Mouse (Mus musculus): Measurements from ENCODE around the gene Iba57.
"Not testable (repeated sequence)": the region's sequence is repeated elsewhere in the genome, so short reads cannot be mapped to it uniquely, and the experiment has no call there.

Iba57 gene

DNA sequence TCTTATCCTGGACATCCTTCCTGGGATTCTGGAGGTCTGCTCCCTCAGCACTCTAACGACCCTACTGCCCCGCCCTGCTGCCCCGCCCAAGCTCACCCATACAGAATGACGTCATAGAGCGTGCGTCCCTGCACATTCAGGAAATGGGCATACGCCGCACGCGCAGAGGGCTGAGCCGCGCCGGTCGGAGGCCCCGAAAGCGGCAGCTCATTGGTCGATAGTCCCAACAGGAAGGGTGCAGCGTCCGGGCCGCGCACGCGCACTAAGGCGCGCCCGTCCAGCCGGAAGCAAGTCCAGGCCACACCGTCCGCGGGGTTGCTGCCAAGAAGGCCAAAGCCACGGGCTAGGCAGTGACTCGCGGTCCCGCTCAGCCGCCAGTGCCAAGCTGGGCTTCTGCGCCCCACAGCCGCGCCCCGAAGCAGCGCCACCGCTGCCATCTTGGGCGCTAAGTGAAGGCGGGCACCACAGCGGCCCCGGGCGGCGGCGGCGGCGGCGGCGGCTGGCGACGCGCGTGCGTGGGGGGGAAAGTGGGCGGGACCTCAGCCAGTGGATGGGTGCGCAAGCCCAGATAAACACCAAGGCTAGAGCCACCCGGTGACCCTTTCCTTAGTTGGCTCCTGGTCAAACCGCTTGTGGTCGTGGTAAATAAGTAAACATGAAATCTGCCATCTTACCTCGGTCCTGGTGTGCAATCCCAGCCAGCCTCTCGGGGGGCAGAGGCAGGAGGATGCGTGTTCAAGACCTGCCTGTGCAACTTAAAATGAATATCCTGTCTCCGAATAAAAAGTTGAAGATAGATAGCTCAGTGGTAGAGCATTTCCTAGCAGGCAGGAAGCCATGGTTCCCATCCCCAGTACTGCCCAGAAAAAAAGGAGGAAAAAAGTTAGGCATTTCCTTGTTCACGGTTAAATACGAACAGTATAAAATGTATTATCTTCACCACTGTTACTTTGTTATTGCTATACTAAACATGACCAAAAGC is at the start of gene Iba57:
TSS of gene Iba57 (minus strand) at position 485 of the 982 bp plus-strand sequence.
- peak; percentile 98 for DNase-seq (ENCODE audit: low spot score)

DNA sequence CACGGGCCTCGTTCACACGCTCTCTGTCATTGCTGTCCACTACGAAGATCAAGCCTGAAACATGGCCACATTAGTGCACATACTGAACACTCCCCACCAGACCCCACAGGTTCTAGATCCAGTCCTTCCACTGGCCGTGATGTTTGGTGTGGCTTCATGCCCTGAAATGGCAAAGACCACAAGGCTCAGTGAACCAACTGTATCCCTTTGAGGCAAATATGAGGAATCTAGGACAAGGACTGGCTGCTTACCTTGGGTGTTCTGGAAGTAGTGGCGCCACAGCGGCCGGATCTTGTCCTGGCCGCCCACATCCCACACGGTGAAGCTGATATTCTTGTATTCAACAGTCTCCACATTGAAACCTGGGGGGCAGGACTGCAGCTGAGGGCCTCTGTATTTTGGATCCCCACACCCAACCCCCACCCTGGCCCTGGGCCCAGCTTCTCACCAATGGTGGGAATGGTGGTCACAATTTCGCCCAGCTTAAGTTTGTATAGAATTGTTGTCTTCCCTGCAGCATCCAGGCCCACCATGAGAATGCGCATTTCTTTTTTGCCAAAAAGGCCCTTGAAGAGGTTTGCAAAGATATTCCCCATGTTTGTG is 49.5 kb upstream of the Iba57 start:
- no peak for DNase-seq (ENCODE audit: low spot score)

DNA sequence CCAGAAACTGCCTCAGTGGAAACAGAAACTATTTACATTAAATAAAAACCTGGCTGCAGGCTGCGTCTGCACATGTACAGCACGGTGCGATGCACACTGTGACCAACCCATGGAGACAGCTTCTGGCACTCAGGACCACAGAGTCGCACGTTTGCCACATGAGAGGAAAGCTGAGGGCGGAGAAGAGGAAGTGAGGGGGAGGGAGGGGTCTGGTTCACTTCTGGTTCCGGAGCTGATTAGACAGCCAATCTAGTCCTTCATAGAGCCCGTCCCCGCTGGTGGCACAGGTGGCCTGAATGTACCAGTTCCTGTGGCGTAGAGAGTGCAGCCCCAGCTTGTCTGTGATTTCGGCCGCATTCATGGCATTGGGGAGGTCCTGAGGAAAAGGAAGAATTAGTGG is 48.8 kb upstream of the Iba57 start:
- DNase-seq (ENCODE audit: low spot score): not testable (repeated sequence)

DNA sequence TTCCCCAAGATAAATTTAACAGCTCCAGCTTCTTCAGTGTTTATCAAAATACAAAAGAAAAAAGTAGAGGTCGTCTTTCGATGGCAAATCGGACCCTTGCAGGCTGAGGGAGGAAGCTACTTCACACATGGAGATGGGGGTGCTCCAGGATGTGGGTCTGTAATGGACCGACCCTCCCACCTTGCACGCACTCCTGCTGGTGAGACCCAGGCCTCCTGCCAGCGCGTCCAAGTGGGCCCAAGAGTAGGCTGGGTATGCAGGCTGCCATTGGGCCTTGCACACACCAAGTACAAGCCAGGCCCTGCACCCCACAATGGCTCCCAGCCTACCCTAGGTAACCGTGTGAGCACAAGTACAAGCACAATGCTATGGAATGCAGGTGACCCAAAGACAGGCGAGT is 48.0 kb upstream of the Iba57 start:
- DNase-seq (ENCODE audit: low spot score): not testable (repeated sequence)

DNA sequence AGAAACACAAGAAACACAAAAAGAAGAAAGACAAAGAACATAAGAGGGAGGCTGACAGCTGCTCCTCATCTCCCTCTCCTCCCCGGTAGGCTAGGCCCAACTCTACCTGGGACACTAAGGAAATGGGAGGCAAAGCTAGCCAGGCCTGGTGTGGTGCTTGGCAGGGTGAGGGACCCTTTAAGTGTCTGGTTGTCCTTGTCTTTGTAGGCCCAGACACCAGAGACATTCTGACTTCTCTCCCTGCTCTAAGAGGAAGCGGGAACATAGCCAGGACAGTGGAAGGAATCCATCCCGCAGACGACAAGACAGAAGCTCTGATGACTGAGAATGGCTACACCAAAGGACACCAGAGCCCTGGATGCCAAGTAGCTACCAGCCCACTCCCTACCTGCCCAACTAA is 46.5 kb upstream of the Iba57 start:
- no peak for DNase-seq (ENCODE audit: low spot score)

DNA sequence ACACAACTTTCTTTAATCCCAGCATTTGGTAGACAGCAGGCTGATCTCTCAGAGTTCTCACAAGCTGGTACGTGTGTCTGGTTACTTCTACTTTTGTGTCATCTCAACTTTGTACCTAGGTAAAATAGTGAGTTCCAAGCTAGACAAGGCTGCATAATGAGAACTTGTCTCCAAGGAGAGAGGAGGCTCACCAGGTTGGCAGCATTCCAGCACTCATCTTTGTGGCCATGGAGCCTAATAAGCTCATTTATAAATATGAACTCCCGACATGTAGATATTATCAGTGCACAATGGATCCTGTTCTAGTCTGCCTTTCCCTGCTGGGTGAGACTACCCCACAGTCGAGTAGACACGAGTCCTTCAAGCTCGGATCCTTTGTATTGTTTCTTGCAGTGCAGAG is 46.0 kb upstream of the Iba57 start:
- no peak for DNase-seq (ENCODE audit: low spot score)

DNA sequence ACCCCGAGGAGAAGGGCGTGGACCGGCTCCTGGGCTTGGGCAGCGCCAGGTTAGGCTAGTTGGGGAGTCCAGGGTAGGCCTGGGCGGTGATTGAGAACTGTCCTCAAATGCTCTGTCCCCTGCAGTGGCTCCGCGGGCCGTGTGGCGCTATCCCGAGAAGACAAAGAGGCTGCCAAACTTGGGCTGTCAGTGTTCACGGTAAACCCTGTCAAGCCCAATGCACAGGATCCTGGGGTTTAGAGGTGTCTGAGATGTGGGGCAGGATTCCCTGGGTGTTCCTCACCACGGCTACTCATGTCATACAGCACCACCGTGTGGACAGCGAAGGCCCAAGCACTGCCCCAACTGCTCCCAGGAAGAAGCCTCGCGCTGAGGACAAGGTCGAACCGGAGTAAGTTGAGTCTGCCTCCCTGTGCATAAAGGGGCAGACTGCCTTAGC is 45.5 kb upstream of the Iba57 start:
- peak; percentile 75 for DNase-seq (ENCODE audit: low spot score)

DNA sequence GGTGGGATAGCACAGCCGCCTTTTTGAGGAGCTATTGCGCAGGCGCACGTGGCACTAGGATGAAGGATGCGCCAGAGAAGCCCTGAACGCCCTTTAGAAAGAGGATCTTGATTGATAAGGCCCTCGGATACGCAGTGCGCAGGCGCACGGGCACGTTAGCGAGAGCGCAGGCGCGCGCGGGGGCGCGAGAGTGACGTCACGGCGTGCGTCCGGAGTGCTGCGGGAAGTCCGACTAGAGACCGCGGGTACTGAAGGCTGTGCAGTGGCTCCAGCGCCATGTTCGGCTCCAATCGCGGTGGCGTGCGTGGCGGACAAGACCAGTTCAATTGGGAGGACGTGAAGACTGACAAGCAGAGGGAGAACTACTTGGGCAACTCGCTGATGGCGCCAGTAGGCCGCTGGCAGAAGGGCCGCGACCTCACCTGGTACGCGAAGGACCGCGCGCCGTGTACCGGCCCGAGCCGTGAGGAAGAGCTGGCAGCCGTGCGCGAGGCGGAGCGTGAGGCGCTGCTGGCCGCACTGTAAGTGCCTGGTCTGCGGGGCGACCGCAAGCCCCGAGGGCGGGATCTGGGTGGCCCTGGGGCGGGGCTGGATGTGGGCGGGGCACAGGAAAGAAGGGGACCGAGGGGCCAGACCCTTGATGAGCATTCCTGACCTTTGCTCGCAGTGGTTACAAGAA is 44.8 kb upstream of the Iba57 start, which contains the start of gene 2310033P09Rik:
TSS of gene 2310033P09Rik (plus strand) at position 169 of the 679 bp plus-strand sequence.
- DNase-seq (ENCODE audit: low spot score): peak; percentile 93

DNA sequence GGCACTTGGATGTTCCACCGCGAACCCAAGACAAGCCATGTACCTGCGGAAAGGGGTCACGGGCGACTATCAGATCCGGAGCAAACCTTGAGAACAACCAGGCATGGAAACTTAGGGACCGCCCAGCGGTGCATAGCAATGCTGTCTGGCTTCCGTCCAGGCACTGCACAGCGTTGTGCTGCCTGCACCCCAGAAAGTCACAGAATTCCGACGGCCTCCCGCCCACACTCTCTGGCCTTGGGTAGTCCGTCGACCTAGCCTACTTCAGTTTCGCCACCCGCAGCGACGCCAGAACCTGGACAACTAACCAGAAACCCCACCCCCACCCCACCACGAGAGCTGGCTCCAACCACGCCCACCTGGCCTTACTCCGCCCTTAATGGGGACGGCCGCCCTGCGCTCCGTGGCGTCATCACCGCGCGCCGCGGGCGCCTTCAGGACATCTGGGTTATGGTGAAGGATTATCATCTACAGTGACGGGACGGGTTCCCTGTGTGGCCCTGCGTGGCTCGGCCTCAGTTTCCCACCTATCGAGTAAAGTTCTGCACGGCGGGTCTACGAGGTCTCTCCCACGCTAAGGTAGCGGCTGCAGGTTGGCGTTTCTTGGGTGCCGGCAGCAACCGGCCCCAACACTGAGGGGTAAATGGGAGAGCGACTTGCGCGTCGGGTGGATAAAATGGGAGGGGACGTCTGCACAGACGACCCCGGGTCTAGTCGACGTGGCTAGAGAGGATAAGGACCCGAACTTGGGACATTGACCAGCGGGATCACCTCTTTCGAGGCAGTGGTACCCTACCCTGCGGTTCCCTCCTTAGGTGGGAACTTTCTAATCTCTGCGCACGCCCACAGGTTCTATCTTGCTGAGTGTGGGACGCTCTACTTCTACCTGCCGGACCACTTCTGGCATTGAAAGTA is 38.8 kb upstream of the Iba57 start, which contains the start of gene Mrpl55:
TSS of gene Mrpl55 (plus strand) at position 406 of the 915 bp plus-strand sequence.
- DNase-seq (ENCODE audit: low spot score): peak; percentile 92

DNA sequence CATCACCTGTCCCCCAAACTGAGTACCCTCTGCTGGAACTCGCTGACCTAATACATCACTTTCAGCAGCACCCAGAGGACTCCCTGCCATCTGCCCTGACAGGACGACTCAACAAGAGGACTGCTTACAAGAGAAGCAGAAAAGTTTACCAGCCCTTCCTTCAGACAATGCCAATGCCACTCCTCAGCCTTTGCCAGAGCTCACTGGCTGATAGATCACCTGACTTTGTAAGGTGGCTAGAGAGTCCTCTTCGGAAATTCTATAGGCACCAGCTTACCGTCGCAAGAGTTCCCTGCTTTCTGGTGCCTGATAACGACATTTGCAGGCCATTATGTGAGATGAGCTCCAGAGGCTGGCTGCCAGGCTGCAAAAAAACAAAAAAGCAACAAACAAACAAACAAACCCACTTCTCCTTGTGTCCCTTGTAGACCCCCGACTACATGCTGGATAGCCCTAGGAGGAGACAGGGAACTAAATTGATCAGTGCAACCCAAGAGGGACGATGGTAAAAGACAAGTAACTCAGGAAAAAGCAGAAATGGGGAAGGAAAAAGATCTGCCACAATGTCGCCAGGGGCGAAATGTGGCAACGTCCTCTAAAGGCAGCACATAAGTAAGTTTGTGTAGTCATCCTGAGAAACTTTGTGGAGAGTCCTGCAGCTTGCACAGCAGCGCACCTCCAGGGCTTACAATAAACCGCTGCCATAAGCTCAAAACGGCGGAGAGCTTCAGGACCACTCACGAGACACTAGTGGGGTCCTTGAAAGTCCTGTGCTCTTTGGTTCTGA is 37.9 kb upstream of the Iba57 start:
- DNase-seq (ENCODE audit: low spot score): no peak

DNA sequence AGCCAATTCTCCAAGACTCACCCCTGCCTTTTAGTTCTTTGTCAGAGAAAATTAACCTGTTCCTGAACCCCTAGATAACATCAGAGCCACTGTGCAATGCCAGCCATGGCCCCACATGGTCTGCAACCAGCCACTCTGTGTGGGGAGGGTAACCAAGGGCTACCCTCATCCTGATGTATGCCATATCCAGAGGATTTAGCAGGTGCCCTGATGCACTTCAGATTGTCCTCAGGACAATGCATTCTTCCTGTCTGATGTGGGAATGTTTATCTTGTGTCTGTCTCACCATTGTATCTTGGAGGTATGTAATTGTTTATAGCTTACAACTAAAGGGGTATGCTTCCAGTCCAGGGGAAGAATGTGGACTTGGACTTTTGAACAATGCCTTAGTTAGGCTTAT is 32.7 kb upstream of the Iba57 start:
- no peak for DNase-seq (ENCODE audit: low spot score)

DNA sequence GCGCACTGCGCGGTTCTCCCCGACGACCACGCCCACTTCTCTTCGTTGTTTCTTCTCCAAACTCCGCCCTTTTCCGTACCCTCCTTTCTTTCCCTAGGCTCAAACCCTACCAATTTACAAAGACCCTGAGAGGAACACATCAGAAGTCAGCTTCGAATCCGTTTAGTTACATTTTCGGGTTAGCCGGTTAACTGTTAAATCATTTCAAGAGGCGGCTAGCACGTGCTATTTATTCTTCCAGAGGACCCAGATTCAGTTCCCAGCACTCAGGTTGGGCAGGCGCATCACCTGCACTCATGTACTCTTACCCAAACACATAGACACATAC is 28.5 kb upstream of the Iba57 start, which contains the start of gene Guk1:
TSS of gene Guk1 (minus strand) at position 154 of the 328 bp plus-strand sequence.
- peak; percentile 77 for DNase-seq (ENCODE audit: low spot score)

DNA sequence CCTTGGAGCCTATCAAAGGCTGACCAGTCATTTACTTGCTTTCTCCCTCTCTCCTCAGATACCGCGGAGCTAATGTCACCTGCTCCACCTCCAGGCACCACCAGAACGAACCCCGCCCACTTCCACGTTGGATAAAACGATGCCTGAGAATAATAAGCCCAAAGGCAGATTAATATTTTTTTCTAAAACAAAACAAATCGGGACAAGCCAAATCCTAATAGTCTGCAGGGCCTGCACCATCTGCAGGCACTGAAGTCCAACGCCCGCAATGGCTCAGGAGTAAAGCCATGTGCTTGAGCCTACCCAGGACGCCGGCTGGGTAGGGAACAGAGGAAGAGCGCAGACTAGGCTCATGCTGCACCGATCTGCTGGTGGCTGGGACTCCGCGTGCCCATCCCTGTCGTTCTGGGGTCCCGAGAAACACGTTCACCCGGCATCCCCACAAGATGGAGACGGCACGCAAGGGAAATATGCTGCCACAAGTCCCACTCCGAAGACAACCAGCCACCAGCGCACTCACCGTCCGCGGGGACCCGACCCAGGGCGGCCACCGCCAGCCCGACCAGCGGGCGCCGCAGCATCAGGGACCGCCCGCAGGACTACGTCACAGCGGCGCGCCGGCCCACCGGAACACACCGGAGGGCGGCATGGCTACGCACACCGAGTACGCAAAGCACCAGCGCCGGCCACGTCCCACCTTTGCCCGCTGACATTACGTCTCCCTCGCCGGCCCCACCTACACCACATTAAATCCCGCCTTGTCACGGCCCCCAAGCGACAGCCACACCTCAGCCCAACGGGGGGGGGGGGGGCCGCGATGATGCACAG is 27.9 kb upstream of the Iba57 start:
- DNase-seq (ENCODE audit: low spot score): peak; percentile 84

DNA sequence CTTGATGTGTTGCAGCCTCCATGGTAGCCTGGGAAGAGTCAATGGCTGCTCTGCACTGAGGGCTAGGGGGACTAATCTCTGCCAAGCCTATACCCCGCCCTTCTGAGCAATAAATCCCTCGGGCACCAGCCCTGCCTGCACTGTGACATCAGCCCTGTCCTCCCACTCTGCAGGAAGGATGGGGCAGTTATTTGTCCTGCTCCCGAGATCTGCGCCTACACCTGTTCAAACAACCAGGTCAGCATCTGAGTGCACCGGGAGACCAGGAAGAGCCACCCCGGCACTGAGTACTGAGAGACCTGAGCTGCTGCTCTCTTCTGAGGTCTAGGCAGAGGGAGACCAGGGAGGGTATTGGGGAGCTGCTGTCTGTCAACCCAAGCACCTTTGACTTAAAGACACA is 24.2 kb upstream of the Iba57 start:
- DNase-seq (ENCODE audit: low spot score): no peak

DNA sequence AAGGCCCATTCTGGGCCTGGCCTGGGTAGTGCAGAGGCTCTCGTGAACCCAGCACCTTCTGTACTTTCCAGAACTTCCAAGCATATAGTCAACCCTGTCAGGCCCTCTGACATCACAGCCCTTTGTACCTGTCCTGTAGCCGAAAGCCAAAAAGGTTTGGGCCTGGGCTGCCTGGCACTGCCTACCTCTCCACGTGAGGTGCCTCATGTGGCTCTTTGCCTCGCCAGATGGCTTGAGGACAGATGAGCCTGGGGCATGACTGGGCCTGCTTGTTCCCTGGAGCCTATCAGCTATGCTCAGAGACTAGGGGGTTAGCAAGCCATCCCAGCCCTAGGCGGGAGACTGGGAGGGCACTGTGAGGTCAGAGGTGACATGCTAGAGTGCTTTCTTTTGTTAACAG is 22.0 kb upstream of the Iba57 start:
- no peak for DNase-seq (ENCODE audit: low spot score)

DNA sequence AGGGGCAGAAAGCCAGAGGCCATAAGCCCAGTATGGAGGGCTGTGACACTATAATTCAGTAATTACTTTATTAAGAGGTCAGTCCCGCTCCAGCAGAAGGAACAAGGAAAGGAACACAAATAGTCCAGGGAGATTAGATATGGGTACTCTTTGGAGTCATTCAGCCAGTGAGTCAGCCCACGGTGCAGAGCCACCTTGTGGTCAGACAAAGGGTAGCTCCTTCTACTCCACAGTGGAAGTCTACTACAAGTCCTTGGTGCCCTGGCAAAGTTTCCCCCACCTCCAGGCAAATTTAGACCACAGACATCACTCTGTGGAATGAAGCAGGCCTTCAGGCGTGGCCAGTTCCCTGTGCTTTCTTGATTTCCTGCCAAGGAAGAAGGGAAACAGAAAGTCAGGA is 20.3 kb upstream of the Iba57 start:
- peak; percentile 67 for DNase-seq (ENCODE audit: low spot score)

DNA sequence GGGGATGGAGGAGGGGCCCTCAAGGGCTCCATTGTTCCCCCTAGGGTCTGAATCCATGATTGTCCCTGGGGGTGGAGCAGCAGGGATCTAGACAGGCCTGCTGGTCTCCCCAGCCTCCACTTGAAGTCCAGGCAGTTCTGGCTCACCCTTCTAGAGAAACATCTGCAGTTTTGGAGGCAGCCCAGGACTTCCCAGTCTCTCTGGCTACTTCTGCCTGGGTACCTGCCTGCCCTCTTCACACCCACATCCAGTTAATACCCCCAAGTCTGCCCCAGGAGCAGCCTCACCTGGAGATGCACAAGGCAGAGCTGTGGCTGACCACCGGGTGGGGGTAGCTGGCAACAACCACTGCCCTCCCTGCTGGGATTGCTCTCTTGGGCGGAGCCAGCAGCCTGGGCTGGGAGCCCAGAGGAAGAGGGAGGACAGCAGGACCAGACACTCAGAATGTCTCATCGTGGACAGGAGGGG is 19.4 kb upstream of the Iba57 start, which contains the start of gene Gjc2:
TSS of gene Gjc2 (minus strand) at position 350 of the 468 bp plus-strand sequence.
- no peak for DNase-seq (ENCODE audit: low spot score)

DNA sequence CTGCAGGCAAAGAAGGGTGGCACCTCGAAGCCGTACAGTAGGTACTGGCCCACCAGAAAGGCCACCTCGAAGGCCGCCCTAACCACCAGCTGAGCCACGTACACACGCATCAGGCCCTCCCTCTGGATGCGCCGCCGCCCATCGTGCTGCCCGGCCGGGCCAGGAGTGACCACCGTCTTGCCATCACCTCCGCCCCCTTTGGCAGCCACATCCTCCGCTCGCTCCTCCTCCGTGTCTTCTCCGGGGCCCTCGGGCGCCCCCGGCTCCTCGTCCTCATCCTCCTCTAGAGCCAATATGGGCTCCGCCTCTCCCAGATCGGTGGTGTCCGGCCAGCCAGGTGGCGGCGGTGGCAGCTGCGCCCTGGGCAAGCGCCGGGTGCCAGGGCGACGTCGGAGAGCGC is 13.4 kb upstream of the Iba57 start:
- DNase-seq (ENCODE audit: low spot score): no peak

DNA sequence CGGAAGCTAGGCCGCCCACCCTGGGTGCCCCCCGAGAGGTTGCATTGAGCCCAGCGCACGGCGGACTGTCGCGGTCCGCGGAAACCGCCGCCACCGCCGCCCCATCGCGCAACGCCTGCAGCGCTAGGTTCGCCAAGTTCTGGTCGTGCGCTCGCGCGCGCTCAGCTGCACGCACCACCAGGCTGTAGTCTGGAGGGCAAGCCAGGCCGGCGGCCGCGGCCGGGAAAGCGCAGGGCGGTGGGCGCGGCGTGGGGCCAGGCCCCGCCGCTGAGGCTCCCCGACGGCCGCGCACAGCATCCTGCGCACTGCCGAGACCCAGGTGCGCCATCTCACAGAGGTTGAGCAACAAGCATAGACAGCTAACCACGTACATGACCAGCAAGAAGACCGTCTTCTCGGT is 12.9 kb upstream of the Iba57 start:
- no peak for DNase-seq (ENCODE audit: low spot score)

Data from retina, embryonic 14.5 days (tissue).